Mouse (Mus musculus) 3134 (cell line): ENCODE results near the gene Anks6.

ENCODE experiments used
- DNase-seq: peaks from one replicate; pipeline ENCODE4 v3.0.0-alpha.2; 2011; ENCODE audit warnings: low spot score; ENCODE audit not compliant: insufficient read length; ENCODE audit errors: extremely low read depth

Anks6 gene

GRCm38 (mm10) chr4:46991016-46991958, 65.9 kb downstream of the Anks6 start, which contains the start of gene Gabbr2:
Gene Gabbr2 (minus strand): TSS chr4:46991873.
- DNase-seq, result no peak

DNA sequence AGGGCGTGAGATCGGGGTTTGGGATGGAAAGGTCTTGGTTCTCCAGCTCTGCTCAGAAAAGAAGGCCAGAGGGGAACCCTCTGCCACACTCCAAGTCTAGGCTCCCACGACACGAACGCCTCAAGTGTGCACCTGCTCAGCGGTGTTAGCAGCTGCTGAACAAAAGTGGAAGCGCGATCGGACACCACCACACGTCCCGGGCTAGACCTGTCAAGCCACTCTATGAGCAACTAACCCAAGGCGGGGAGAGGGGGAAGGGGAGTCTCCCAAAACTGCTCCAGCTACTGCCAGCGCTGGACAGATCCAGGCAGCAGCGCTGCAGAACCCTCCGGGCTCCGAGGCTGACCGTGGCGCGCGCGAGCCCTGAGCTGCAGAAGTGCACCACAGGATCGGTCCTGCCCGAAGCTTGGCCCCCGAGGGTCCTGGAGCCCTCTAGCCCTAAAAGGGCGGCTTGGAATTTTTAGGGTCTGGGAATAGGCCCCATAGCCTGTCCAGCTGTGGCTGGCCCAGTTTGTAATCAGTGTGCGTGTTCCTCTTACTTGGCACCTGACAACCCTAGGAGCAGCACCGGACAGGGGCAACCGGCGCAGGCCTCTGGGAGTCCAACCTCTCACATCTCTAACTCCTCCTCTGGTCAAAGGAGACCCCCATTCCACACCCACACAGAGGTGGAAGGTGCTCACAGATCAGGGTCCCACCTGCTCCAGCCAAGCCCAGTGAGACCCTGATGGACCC, 66.8 kb downstream of the Anks6 start:
- no peak for DNase-seq

DNA sequence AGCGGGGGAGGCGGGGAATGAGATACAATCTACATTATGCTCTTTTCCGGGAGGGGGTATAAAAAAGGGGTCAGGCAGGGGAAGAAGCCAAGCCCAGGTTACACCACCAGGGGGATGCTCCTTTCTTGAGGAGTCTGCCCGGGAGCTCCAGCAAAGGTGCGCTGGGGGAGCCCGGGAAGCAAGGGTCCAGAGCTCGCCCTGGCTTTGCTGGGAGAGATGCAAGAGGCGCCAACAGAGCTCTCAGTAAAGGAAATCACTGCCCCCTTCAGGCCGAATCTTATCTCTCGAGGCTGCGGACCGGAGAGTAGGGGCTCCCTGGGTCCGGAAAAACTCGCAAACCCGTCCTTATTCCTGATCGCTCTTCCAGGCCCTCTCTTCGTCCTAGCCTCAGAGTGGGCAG, 67.4 kb downstream of the Anks6 start:
- no peak for DNase-seq

DNA sequence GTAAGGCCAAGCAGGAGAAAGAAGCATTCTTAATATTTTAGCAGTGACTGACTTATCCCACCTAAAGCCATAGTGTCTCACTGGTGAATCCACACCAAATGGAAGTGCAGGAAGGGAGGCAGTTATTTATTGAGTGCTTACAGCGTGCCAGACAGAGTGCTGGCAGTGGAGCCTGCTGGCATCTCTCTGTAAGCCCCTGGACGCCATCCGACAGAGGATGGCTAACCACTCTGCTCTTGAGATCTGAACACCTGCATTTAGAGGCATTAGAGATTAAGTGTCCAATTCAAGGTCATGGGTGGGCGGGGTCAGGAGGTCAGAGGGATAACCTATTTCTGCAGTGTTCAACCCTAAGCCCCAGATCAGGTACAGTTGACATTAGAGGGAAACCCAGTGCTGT, 68.4 kb downstream of the Anks6 start:
- no peak for DNase-seq

- DNase-seq, result no peak
Observed at GRCm38 (mm10) chr4:46988257-46988656, 69.0 kb downstream of the Anks6 start.

DNA sequence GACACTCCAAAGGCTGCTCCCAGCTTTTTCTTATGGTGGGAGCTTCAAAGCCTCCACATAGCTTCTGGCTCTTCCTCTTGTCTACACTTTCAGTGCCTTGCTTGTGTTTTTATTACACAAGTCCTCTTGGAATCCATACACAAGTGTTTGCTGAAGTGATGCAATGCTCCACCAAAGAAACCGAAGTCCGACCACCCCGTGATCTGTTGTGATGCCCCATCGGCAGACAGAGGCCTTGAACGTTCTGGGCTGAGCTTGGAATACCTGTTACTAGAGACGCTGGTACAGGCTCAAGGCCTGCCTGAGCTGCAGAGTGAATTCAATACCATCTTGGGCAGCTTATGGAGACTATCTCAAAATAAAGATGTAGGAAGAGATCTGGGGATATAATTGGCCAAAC, 69.4 kb downstream of the Anks6 start:
- DNase-seq, result no peak

GRCm38 (mm10) chr4:46986054-46986453, 71.2 kb downstream of the Anks6 start:
- no peak for DNase-seq

GRCm38 (mm10) chr4:46982912-46983311, 74.3 kb downstream of the Anks6 start:
- no peak for DNase-seq

GRCm38 (mm10) chr4:46982094-46982493, 75.1 kb downstream of the Anks6 start:
- peak; percentile 72 for DNase-seq

DNA sequence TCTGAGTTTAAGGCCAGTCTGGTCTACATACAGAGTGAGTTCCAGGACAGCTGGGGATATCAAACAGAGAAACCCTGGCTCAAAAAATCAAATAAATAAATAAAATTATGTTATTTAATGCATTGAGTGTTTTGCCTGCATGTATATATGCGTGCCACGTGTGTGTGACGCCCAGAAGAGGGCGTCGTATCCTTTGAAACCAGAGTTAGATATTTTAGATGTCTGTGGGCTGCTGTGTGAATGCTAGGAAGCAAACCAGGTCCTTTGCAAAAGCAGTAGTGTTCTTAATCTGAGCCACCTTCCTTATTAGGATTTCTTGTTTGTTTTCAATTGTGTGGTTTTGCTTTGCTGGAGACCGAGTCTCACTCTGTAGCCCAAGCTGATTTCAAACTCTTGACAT, 78.9 kb downstream of the Anks6 start:
- DNase-seq, result no peak

- DNase-seq, result no peak
Observed at GRCm38 (mm10) chr4:46977161-46977560, 80.1 kb downstream of the Anks6 start.

- DNase-seq, result no peak
Observed at GRCm38 (mm10) chr4:46976671-46977071, 80.6 kb downstream of the Anks6 start.

DNA sequence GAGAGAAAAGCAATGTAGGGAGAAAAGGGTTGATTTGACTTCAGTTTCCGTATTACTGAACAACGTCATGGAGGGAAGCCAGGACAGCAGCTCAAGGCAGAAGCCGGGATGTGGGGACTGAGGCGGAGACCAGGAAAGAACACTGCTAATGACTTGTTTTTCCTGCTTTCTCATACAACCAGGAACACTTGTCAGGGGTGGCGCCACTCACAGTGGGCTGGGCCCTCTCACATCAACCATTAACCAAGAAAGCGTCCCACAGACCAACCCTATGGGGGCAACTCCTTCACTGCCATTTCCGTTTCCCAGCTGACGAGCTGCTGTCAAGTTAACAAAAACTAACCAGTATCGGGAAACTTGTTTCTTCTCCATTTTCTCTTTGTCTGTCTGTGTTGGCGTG, 83.9 kb downstream of the Anks6 start:
- no peak for DNase-seq

GRCm38 (mm10) chr4:46967981-46968380, 89.2 kb downstream of the Anks6 start:
- no peak for DNase-seq

- DNase-seq, result no peak
Observed at GRCm38 (mm10) chr4:46966551-46966950, 90.7 kb downstream of the Anks6 start.
